Mouse (Mus musculus) embryo, embryonic 10.5 days (tissue): ENCODE measurements at regions not wholly inside any gene's neighbourhood (a gene's known extent, or its start where the extent isn't known, plus 50 kb on each side); places are given as distances from the start of the nearest gene placed in this dataset.

Source experiments
- DNase-seq: peaks from one replicate; pipeline ENCODE4 v3.0.0-alpha.2; 2015; ENCODE audit warnings: low spot score

GRCm38 (mm10) chr3:78077822-78078221, 1208.5 kb downstream of the Rapgef2 start:
- no peak for DNase-seq

DNA sequence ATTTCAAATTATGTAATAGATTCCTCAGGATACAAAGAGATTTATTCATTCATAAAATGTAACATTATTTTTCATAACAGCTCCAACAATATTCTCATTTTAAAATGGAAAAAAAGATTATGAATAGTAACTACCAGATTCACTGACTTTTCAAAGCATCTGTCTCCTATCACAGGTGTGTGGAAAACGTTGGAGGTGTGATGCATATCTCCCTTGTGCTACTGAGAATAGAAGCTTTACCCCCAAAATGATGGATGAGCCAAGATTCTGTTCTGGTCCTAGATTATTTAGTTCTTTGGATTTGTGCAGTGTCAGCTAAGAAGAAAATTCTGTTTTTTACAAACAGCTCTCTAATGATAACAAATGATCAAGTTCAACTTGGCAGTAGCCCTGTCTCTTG, 1209.0 kb downstream of the Rapgef2 start:
- no peak for DNase-seq

DNA sequence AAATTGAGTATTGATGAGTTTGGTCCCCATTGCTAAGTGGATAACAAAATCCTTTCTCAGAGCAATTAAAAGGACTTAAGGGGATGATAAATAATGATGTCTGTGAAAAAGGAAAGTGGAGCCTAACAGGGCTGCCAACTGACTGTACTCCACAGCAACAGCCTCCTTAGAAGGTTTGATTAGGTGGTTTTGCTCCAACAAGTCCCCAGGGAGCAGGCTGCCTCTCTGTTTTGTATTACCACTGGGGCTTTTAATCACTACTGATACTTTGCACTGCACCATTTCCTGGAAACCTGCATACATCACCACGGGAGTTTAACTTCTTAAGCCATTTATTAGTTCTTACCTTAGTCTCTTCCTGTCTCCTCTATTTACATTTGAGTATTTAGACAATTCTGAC, 1213.3 kb downstream of the Rapgef2 start:
- peak; percentile 4 for DNase-seq

- no peak for DNase-seq
Measured at GRCm38 (mm10) chr3:78067113-78067639, 1219.1 kb downstream of the Rapgef2 start.

GRCm38 (mm10) chr3:78066336-78066735, 1220.0 kb downstream of the Rapgef2 start:
- DNase-seq: no peak

DNA sequence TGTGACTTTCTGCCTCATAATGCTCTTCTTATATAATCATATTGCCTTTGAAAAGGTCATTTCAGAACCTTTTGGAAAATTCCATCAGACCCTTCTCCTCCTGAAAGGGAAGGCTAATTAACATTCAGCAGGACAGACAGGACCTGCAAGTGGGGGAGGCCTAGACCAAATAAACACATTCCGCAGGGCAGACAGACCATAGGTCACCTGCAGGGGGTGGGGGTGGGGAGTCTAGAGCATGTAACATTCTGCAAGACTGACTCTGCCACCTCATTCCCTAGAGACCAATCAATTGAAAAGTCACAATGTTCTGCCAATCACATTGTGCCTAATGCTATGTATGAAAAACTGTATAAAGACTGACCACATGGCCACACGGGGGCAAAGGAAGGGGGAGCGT, 1223.8 kb downstream of the Rapgef2 start:
- DNase-seq: peak; percentile 20

- no peak for DNase-seq
Measured at GRCm38 (mm10) chr3:78059826-78060591, 1226.3 kb downstream of the Rapgef2 start.
